Mouse (Mus musculus) erythroblast, embryonic 14.5 days (primary cell): ENCODE measurements around the gene Gdf10.

Experiments
- GATA1 ChIP-seq: IDR thresholded peaks from 2 replicates; pipeline ENCODE4 v1.6.1; 2012; ENCODE audit warnings: low read length, inconsistent platforms, mixed read lengths
- TAL1 ChIP-seq: IDR thresholded peaks from 3 replicates; pipeline ENCODE4 v1.6.1; 2012; ENCODE audit warnings: low read length, inconsistent platforms, mixed read lengths

GRCm38 (mm10) chr14:33888387-33889035, 34.9 kb upstream of the Gdf10 start:
- no peak for TF ChIP-seq TAL1
- TF ChIP-seq GATA1, result no peak
